ENCODE assay signal across 15 mouse cellular contexts in genomic region chr1:194793226-194793924, GRCm38 (mm10).
DNase-seq lines count a peak whose midpoint lies in the region; ATAC-seq lines count a peak whose summit lies in the region.
"Had no signal": no experiment of that assay in that cellular context is flagged by ENCODE, and none has a peak within 500 bp of the region (broad histone marks: within the 10 kb centered on the region; RNA-seq: fewer than 3 reads in every experiment).

No protein-coding gene starts in this region.

- DNase-seq in embryo, embryonic 11 days, result peak; percentile 10
- DNase-seq in embryo, embryonic 9.5 days (ENCODE audit: extremely low spot score), result no peak
- DNase-seq in kidney, postnatal 36 days, result no peak
- DNase-seq: adrenal gland, postnatal 10 days; cerebellum, adult 9-10 months; heart, adult 2 months; kidney, adult 11 months; liver, postnatal 0 days had no signal

- H3K4me3 ChIP-seq in kidney, embryonic 14.5 days (ENCODE audit: low read length), result no peak overlapping the region
- H3K4me3 ChIP-seq in hindbrain, embryonic 15.5 days, result no peak overlapping the region
- no peak overlapping the region for H3K4me3 ChIP-seq in neural tube, embryonic 12.5 days
- H3K4me3 ChIP-seq in intestine, embryonic 16.5 days (ENCODE audit: low read length), result no peak overlapping the region
- H3K4me3 ChIP-seq: heart, adult 2 months; limb, embryonic 13.5 days; midbrain, embryonic 12.5 days had no signal

- peak; percentile 66; the same call in 1 of the 2 replicates for ATAC-seq in kidney, embryonic 14.5 days (ENCODE audit: low FRiP score, low TSS enrichment)
- ATAC-seq in hindbrain, embryonic 15.5 days (ENCODE audit: low FRiP score, low read depth), result peak; percentile 70
- ATAC-seq in neural tube, embryonic 12.5 days (ENCODE audit: low FRiP score, low read depth), result peak; percentile 75
- ATAC-seq in intestine, embryonic 16.5 days, result no peak
- no peak for ATAC-seq in erythroblast, adult 5-6 weeks (replicated peaks; ENCODE audit: low FRiP score, poor library complexity, severe bottlenecking)
- ATAC-seq: liver, postnatal 0 days had no signal

- H3K27ac ChIP-seq in kidney, embryonic 14.5 days (ENCODE audit: low read depth, low read length), result no peak overlapping the region
- H3K27ac ChIP-seq in hindbrain, embryonic 15.5 days (replicated peaks), result no peak overlapping the region
- no peak overlapping the region for H3K27ac ChIP-seq in neural tube, embryonic 12.5 days
- no peak overlapping the region for H3K27ac ChIP-seq in intestine, embryonic 16.5 days (ENCODE audit: low read length)
- H3K27ac ChIP-seq: heart, adult 2 months; limb, embryonic 13.5 days; midbrain, embryonic 12.5 days had no signal

- H3K27me3 ChIP-seq in kidney, embryonic 14.5 days (ENCODE audit: control insufficient read depth, insufficient read depth, low read length), result no peaks in the 10 kb centered on the region
- no peaks in the 10 kb centered on the region for H3K27me3 ChIP-seq in hindbrain, embryonic 15.5 days
- H3K27me3 ChIP-seq in neural tube, embryonic 12.5 days (replicated peaks), result no peaks in the 10 kb centered on the region
- no peaks in the 10 kb centered on the region for H3K27me3 ChIP-seq in intestine, embryonic 16.5 days (replicated peaks; ENCODE audit: control insufficient read depth, insufficient read depth, low read length)
- H3K27me3 ChIP-seq: limb, embryonic 13.5 days; midbrain, embryonic 12.5 days had no signal

- H3K4me1 ChIP-seq in kidney, embryonic 14.5 days (ENCODE audit: control insufficient read depth, insufficient read depth, low read length), result no peaks in the 10 kb centered on the region
- no peaks in the 10 kb centered on the region; the same call in 1 of the 2 replicates for H3K4me1 ChIP-seq in hindbrain, embryonic 15.5 days (replicated peaks)
- H3K4me1 ChIP-seq in neural tube, embryonic 12.5 days, result no peaks in the 10 kb centered on the region
- no peaks in the 10 kb centered on the region for H3K4me1 ChIP-seq in intestine, embryonic 16.5 days (ENCODE audit: control insufficient read depth, insufficient read depth, low read length)
- H3K4me1 ChIP-seq: limb, embryonic 13.5 days had no signal

- H3K4me2 ChIP-seq in kidney, embryonic 14.5 days (replicated peaks; ENCODE audit: low read depth, low read length), result no peak overlapping the region
- H3K4me2 ChIP-seq in hindbrain, embryonic 15.5 days, result no peak overlapping the region
- no peak overlapping the region for H3K4me2 ChIP-seq in neural tube, embryonic 12.5 days (replicated peaks)
- no peak overlapping the region for H3K4me2 ChIP-seq in intestine, embryonic 16.5 days (ENCODE audit: low read depth, low read length)
- H3K4me2 ChIP-seq: limb, embryonic 13.5 days; midbrain, embryonic 12.5 days had no signal

- H3K9ac ChIP-seq in kidney, embryonic 14.5 days (ENCODE audit: low read depth, low read length), result no peak overlapping the region
- no peak overlapping the region for H3K9ac ChIP-seq in hindbrain, embryonic 15.5 days
- no peak overlapping the region for H3K9ac ChIP-seq in neural tube, embryonic 12.5 days
- H3K9ac ChIP-seq in intestine, embryonic 16.5 days (ENCODE audit: low read depth, low read length), result no peak overlapping the region
- H3K9ac ChIP-seq: limb, embryonic 13.5 days; liver, postnatal 0 days; midbrain, embryonic 12.5 days had no signal

- WGBS in kidney, embryonic 14.5 days, result 71% methylated on average over 8 of the region's 8 CpGs
- WGBS in hindbrain, embryonic 15.5 days, result 66% methylated on average over 8 of the region's 8 CpGs
- WGBS in neural tube, embryonic 12.5 days, result 76% methylated on average over 8 of the region's 8 CpGs
- 80% methylated on average over 8 of the region's 8 CpGs for WGBS in intestine, embryonic 16.5 days

- H3K9me3 ChIP-seq in kidney, embryonic 14.5 days (ENCODE audit: control insufficient read depth, low read length), result no peaks in the 10 kb centered on the region
- H3K9me3 ChIP-seq in hindbrain, embryonic 15.5 days, result no peaks in the 10 kb centered on the region
- no peaks in the 10 kb centered on the region for H3K9me3 ChIP-seq in neural tube, embryonic 12.5 days
- no peaks in the 10 kb centered on the region for H3K9me3 ChIP-seq in intestine, embryonic 16.5 days (ENCODE audit: control insufficient read depth, low read length)
- H3K9me3 ChIP-seq: limb, embryonic 13.5 days; midbrain, embryonic 12.5 days had no signal

- peaks cover 9% of the 10 kb centered on the region; the same call in 1 of the 2 replicates for H3K36me3 ChIP-seq in kidney, embryonic 14.5 days (ENCODE audit: control insufficient read depth, insufficient read depth, low read length)
- peaks cover 83% of the 10 kb centered on the region for H3K36me3 ChIP-seq in hindbrain, embryonic 15.5 days
- H3K36me3 ChIP-seq in neural tube, embryonic 12.5 days, result peaks cover 90% of the 10 kb centered on the region
- H3K36me3 ChIP-seq in intestine, embryonic 16.5 days (ENCODE audit: control insufficient read depth, insufficient read depth, low read length), result no peaks in the 10 kb centered on the region; the same call in 1 of the 2 replicates
- H3K36me3 ChIP-seq: limb, embryonic 13.5 days had no signal

Comparison
In these comparisons a context has a peak if more than half of its experiments do, and no peak if none do; other contexts are left out.
1. ATAC-seq: peak in kidney, embryonic 14.5 days (single experiment), hindbrain, embryonic 15.5 days (single experiment) and neural tube, embryonic 12.5 days (single experiment); none in intestine, embryonic 16.5 days (single experiment) and erythroblast, adult 5-6 weeks (single experiment).